Mouse (Mus musculus) small intestine, adult 2 months (tissue): ENCODE results near the gene Olfr463.

Experiments
- CTCF ChIP-seq: fragments of 200-500 bp; IDR thresholded peaks from 2 replicates; pipeline ENCODE4 v1.5.1; 2012; ENCODE audit warnings: low read depth, mild to moderate bottlenecking, control low read depth, inconsistent platforms, low read length, moderate library complexity, mixed read lengths; ENCODE audit not compliant: insufficient replicate concordance, insufficient read length; ENCODE audit errors: extremely low read depth
- POLR2A ChIP-seq: fragments of 200-500 bp; IDR thresholded peaks from 2 replicates; pipeline ENCODE4 v1.6.1; 2012; ENCODE audit warnings: low read depth, mild to moderate bottlenecking, control low read depth, inconsistent platforms, low read length, moderate library complexity

- TF ChIP-seq CTCF (no peak), POLR2A (no peak)
Measured at GRCm38 (mm10) chr11:87920966-87921365, 23.8 kb upstream of the Olfr463 start, which contains the start of gene Olfr464.
